Mouse (Mus musculus) MEL (cell line): ENCODE data around the gene Klf9.

Experiments
- CHD1 ChIP-seq: IDR thresholded peaks from 2 replicates; pipeline ENCODE4 v1.6.1; 2012; ENCODE audit warnings: low read depth, mild to moderate bottlenecking, inconsistent platforms, low read length, improper control_type of control experiment
- CTCF ChIP-seq, 3 experiments: IDR thresholded peaks in 2 of 3; conservative IDR thresholded peaks in 1 of 3; 2 replicates each; pipeline ENCODE4 v1.5.1; 2011 to 2012; ENCODE audit warnings: low read length in 3 of 3, low read depth in 2 of 3, mild to moderate bottlenecking in 2 of 3, improper control_type of control experiment in 1 of 3, inconsistent platforms in 1 of 3, mixed read lengths in 1 of 3, moderate library complexity in 1 of 3; ENCODE audit not compliant: control insufficient read depth in 1 of 3, insufficient read depth in 1 of 3, poor library complexity in 1 of 3, severe bottlenecking in 1 of 3
- GATA1 ChIP-seq: IDR thresholded peaks from 2 replicates; pipeline ENCODE4 v1.6.1; 2011; ENCODE audit warnings: low read depth, low read length, improper control_type of control experiment
- MYC ChIP-seq: IDR thresholded peaks from 2 replicates; pipeline ENCODE4 v1.6.1; 2011; ENCODE audit warnings: low read depth, mild to moderate bottlenecking, low read length, improper control_type of control experiment, moderate library complexity
- USF1 ChIP-seq: IDR thresholded peaks from 2 replicates; pipeline ENCODE4 v1.6.1; 2014; ENCODE audit warnings: low read depth, mild to moderate bottlenecking, inconsistent platforms, low read length, improper control_type of control experiment, moderate library complexity
- USF2 ChIP-seq, 2 experiments: IDR thresholded peaks; 2 replicates each; pipeline ENCODE4 v1.6.1; 2011 to 2012; ENCODE audit warnings: improper control_type of control experiment in 2 of 2, low read length in 2 of 2, borderline replicate concordance in 1 of 2, inconsistent platforms in 1 of 2, low read depth in 1 of 2, mild to moderate bottlenecking in 1 of 2; ENCODE audit not compliant: insufficient read depth in 1 of 2
- ZKSCAN1 ChIP-seq: IDR thresholded peaks from 2 replicates; pipeline ENCODE4 v1.6.1; 2012; ENCODE audit warnings: low read depth, mild to moderate bottlenecking, inconsistent platforms, low read length, improper control_type of control experiment, moderate library complexity

DNA sequence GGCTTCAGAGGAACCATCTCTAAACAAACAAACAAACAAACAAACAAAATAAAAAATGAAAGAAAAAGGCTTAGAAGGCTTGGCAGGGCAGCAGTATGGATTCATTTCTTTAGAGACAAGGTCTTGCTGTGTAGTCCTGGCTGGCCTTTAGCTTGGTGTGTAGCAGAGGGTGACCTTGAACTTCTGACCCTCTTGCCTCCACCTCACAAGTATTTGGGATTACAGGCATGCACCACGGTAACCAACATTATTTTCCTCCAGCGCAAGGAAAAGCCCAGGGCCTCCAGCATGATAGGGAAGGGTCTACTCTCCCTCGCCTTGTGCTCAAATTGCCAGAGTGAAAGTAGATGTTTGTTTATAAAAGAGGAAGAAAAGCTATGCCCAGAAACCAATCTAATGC, 34.1 kb downstream of the Klf9 start:
- TF ChIP-seq MYC (no peak), GATA1 (no peak), USF2 (IDR thresholded peaks at IDR 0.05; ENCODE audit: borderline replicate concordance in 1 of 2, insufficient read depth in 1 of 2, low read depth in 1 of 2, low read length in 2 of 2) (no peak), USF1 (no peak), CTCF (IDR thresholded peaks at IDR 0.05 in 2 of 3, conservative IDR thresholded peaks at IDR 0.05 in 1 of 3; ENCODE audit: control insufficient read depth in 1 of 3, insufficient read depth in 1 of 3, low read depth in 2 of 3, low read length in 3 of 3, poor library complexity in 1 of 3, severe bottlenecking in 1 of 3) (no peak), ZKSCAN1 (no peak), CHD1 (no peak)
